ENCODE assay signal across 21 mouse cellular contexts in the genomic region with DNA sequence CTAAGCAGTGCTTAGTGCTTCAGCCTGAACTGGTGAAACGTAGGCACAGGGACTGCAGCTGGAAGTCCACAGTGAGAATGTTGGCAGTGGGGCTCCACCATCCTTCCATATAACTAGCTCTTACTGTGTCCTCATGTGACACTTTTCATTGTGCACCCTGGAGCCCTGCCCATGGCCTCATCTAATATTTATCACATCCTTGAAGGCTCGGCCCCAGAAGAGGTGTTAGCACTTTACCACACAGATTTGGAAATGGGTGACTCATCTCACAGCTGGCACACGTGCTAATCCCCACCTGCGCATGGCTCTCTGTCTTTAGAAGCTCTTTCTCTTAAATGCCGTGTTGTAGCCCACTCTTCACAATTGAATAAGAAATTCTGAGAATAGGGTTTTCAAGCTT.
DNase-seq lines count a peak whose midpoint lies in the region; ATAC-seq and TF ChIP-seq lines count a peak whose summit lies in the region.
"Had no signal": no experiment of that assay in that cellular context is flagged by ENCODE, and none has a peak within 500 bp of the region (broad histone marks: within the 10 kb centered on the region; RNA-seq: fewer than 3 reads in every experiment).

No protein-coding gene starts in this region.

- no peak for ATAC-seq in megakaryocyte, adult 5-6 weeks (ENCODE audit: poor library complexity, severe bottlenecking)
- no peak for ATAC-seq in inflammation-experienced regulatory T-cells, adult 6 months
- ATAC-seq: activated CD4-positive, CD25-positive, alpha-beta regulatory T cell, adult 4 months; forebrain, embryonic 14.5 days; intestine, embryonic 15.5 days had no signal

- H3K4me1 ChIP-seq in heart, adult 2 months (ENCODE audit: control insufficient read depth, insufficient read depth, low read length): peaks cover 2% of the 10 kb centered on the region; the same call in 1 of the 2 replicates
- H3K4me1 ChIP-seq in heart, embryonic 10.5 days: no peaks in the 10 kb centered on the region
- no peaks in the 10 kb centered on the region for H3K4me1 ChIP-seq in CH12.LX (ENCODE audit: control insufficient read depth in 1 of 2, insufficient read depth in 2 of 2)
- H3K4me1 ChIP-seq: embryonic facial prominence, embryonic 12.5 days; hindbrain, embryonic 12.5 days; intestine, embryonic 15.5 days; neural tube, embryonic 12.5 days; stomach, embryonic 15.5 days had no signal

- TF ChIP-seq RAD21 in CH12.LX (IDR thresholded peaks at IDR 0.05; ENCODE audit: low read depth, low read length): no peak

- no peak overlapping the region for H3K4me2 ChIP-seq in CH12.LX (ENCODE audit: insufficient read depth, low read depth, poor library complexity, severe bottlenecking)
- H3K4me2 ChIP-seq: embryonic facial prominence, embryonic 12.5 days; hindbrain, embryonic 12.5 days; intestine, embryonic 15.5 days; liver, embryonic 11.5 days; neural tube, embryonic 12.5 days; stomach, embryonic 15.5 days had no signal

- in situ Hi-C loops in CH12.LX (cut with MboI; ENCODE audit: low pct_ligation_motif_present, low pct_unique_long_range_greater_than_20kb, low sequenced_read_pairs): no loop called here

- TF ChIP-seq POLR2A in heart, adult 2 months (IDR thresholded peaks at IDR 0.05; ENCODE audit: insufficient read depth, low read depth, low read length): no peak
- no peak for TF ChIP-seq POLR2A in CH12.LX (IDR thresholded peaks at IDR 0.05; ENCODE audit: low read depth, low read length)

- no peak for TF ChIP-seq CTCF in heart, adult 2 months (IDR thresholded peaks at IDR 0.05)
- no peak for TF ChIP-seq CTCF in CH12.LX (conservative IDR thresholded peaks at IDR 0.05 in 1 of 2, IDR thresholded peaks at IDR 0.05 in 1 of 2; ENCODE audit: low read depth in 2 of 2, low read length in 2 of 2)

- intact Hi-C loops in heart, adult 2 months (cut with DNase I): no loop called here
- intact Hi-C loops in heart, postnatal 10 days (cut with DNase I): no loop called here

- no peaks in the 10 kb centered on the region for H3K9me3 ChIP-seq in heart, embryonic 10.5 days
- H3K9me3 ChIP-seq in CH12.LX (replicated peaks; ENCODE audit: low read length): no peaks in the 10 kb centered on the region
- H3K9me3 ChIP-seq: embryonic facial prominence, embryonic 12.5 days; hindbrain, embryonic 12.5 days; intestine, embryonic 15.5 days; neural tube, embryonic 12.5 days; stomach, embryonic 15.5 days had no signal

- TF ChIP-seq EP300 in heart, adult 2 months (IDR thresholded peaks at IDR 0.05; ENCODE audit: insufficient read depth, low read depth, low read length): peak; percentile 54; the same call in 1 of the 2 replicates
- no peak for TF ChIP-seq EP300 in CH12.LX (IDR thresholded peaks at IDR 0.05; ENCODE audit: low read length)

- H3K27ac ChIP-seq in heart, adult 2 months: peak overlapping the region; percentile 9; the same call in 1 of the 2 replicates
- no peak overlapping the region for H3K27ac ChIP-seq in heart, embryonic 10.5 days
- H3K27ac ChIP-seq in CH12.LX (ENCODE audit: insufficient read depth, low read depth): no peak overlapping the region
- H3K27ac ChIP-seq: embryonic facial prominence, embryonic 12.5 days; gastrocnemius, adult 2 months; hindbrain, embryonic 12.5 days; intestine, embryonic 15.5 days; neural tube, embryonic 12.5 days; stomach, embryonic 15.5 days had no signal

- no peaks in the 10 kb centered on the region for H3K79me2 ChIP-seq in heart, adult 2 months (replicated peaks; ENCODE audit: control insufficient read depth, insufficient read depth, low read length)
- H3K79me2 ChIP-seq in CH12.LX (replicated peaks; ENCODE audit: control insufficient read depth, extremely low read depth, insufficient read depth, poor library complexity, severe bottlenecking): no peaks in the 10 kb centered on the region

- DNase-seq in adrenal gland, adult 2 months: peak; percentile 13
- DNase-seq in adrenal gland, postnatal 10 days: no peak
- DNase-seq in heart, adult 2 months: peak; percentile 29 to 64
- DNase-seq in heart, embryonic 10.5 days (ENCODE audit: low spot score): no peak
- no peak for DNase-seq in CH12.LX (ENCODE audit: extremely low read depth)
- peak; percentile 38 to 69 for DNase-seq in heart, postnatal 10 days
- DNase-seq: cerebellum, adult 9-11 months; gastrocnemius, adult 2 months; lung, postnatal 14 days; thymus, adult 2 months had no signal

- no peak overlapping the region for H3K9ac ChIP-seq in heart, adult 2 months (ENCODE audit: low read depth, low read length)
- no peak overlapping the region for H3K9ac ChIP-seq in CH12.LX (ENCODE audit: insufficient read depth, low read depth)
- H3K9ac ChIP-seq: embryonic facial prominence, embryonic 12.5 days; hindbrain, embryonic 12.5 days; intestine, embryonic 15.5 days; neural tube, embryonic 12.5 days; stomach, embryonic 15.5 days had no signal

- peaks cover 13% of the 10 kb centered on the region for H3K36me3 ChIP-seq in heart, adult 2 months (ENCODE audit: control insufficient read depth, insufficient read depth, low read length)
- peaks cover 11% of the 10 kb centered on the region for H3K36me3 ChIP-seq in heart, embryonic 10.5 days
- H3K36me3 ChIP-seq in CH12.LX (replicated peaks in 1 of 2; ENCODE audit: control insufficient read depth in 1 of 2, insufficient read depth in 1 of 2, low read length in 1 of 2): no peaks in the 10 kb centered on the region

- H3K27me3 ChIP-seq in heart, adult 2 months (ENCODE audit: control insufficient read depth, insufficient read depth, low read length): no peaks in the 10 kb centered on the region
- H3K27me3 ChIP-seq in heart, embryonic 10.5 days (ENCODE audit: insufficient read depth, poor library complexity, severe bottlenecking): no peaks in the 10 kb centered on the region
- H3K27me3 ChIP-seq in CH12.LX (replicated peaks): no peaks in the 10 kb centered on the region
- H3K27me3 ChIP-seq: embryonic facial prominence, embryonic 12.5 days; hindbrain, embryonic 12.5 days; intestine, embryonic 15.5 days; neural tube, embryonic 12.5 days; stomach, embryonic 15.5 days had no signal

- WGBS in heart, adult 2 months: 57% methylated on average over 5 of the region's 5 CpGs
- 86% methylated on average over 5 of the region's 5 CpGs for whole genome bisulfite sequencing in heart, embryonic 10.5 days

- H3K4me3 ChIP-seq in heart, adult 2 months: no peak overlapping the region
- no peak overlapping the region for H3K4me3 ChIP-seq in heart, embryonic 10.5 days
- H3K4me3 ChIP-seq in CH12.LX (replicated peaks in 1 of 3; ENCODE audit: low read depth in 2 of 3, low read length in 2 of 3, poor library complexity in 1 of 3): no peak overlapping the region
- H3K4me3 ChIP-seq: embryonic facial prominence, embryonic 12.5 days; erythroblast, embryonic 14.5 days; gastrocnemius, adult 2 months; hindbrain, embryonic 12.5 days; intestine, embryonic 15.5 days; neural tube, embryonic 12.5 days; stomach, embryonic 15.5 days had no signal

- dilution Hi-C loops in CH12.LX (cut with MboI; ENCODE audit: extremely low pct_ligation_motif_present, extremely low pct_unique_long_range_greater_than_20kb, low sequenced_read_pairs): no loop called here

TF ChIP-seq in CH12.LX, 34 proteins besides CTCF, POLR2A, EP300 and RAD21:
- TF ChIP-seq NELFE (IDR thresholded peaks at IDR 0.05; ENCODE audit: low read depth, low read length) (no peak), BHLHE40 (IDR thresholded peaks at IDR 0.05; ENCODE audit: low read depth, low read length) (0 out of 2 replicates have a peak, but pooled peaks have one; percentile 50)
TF ChIP-seq in CH12.LX: peak in this region for 1.

Comparison
In these comparisons a context has a peak if more than half of its experiments do, and no peak if none do; other contexts are left out.
1. DNase-seq: peak in adrenal gland, adult 2 months (single experiment), heart, adult 2 months (2 of 2) and heart, postnatal 10 days (2 of 2); none in adrenal gland, postnatal 10 days (single experiment), heart, embryonic 10.5 days (single experiment) and CH12.LX (single experiment).